Mouse (Mus musculus) spleen, adult 2 months (tissue): ENCODE data around the gene Slc22a14.

Source experiments
- CTCF ChIP-seq: fragments of 200-500 bp; IDR thresholded peaks from 2 replicates; pipeline ENCODE4 v1.5.1; 2011; ENCODE audit warnings: mild to moderate bottlenecking, inconsistent platforms; ENCODE audit not compliant: insufficient read depth, insufficient read length, insufficient replicate concordance; ENCODE audit errors: extremely low read depth
- POLR2A ChIP-seq: fragments of 200-500 bp; IDR thresholded peaks from 2 replicates; pipeline ENCODE4 v1.6.1; 2011; ENCODE audit warnings: low read depth, low read length, inconsistent platforms

DNA sequence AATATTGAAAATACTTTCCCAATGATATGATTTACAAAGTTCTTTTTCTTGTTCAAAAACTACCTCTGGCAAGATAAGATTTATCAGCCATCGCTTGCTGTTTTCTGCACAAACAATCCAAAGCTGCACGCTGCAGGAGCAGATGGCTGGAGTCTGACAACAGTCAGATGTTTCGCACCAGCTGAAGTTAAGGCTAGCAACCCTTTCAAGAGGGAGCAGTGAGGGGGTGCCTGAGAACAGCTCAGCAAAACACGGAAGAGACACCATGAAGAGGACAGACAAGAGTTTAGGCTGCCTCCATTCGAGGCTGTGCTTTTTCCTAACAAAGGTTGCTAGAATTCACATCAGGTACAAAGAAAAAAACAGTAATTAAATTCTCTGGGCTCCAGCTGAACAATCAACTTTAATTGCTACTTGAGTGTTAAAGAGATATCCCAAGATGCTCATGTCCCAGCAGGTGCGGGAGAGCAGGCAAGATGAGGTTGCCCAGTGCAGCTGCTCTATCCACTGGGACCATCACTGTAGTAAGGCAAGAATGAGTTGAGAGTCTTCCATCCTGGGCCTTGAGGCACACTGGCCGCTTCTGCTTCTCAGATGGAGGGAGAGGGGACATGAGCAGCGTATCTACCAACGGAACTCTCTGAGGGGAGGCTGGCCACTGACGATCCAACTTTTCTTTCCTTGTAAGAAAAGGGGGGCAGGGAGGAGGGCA is 124.9 kb downstream of the Slc22a14 start:
- TF ChIP-seq CTCF = no peak
- TF ChIP-seq POLR2A = no peak
